Mouse (Mus musculus) testis, postnatal 10 days (tissue): ENCODE data around the gene Frmd8.
A peak's percentile ranks its signal among the peaks of the same experiment; 100 is the strongest.
"Not testable (repeated sequence)": the region's sequence is repeated elsewhere in the genome, so short reads cannot be mapped to it uniquely, and the experiment has no call there.

Experiments
- DNase-seq: peaks from one replicate; pipeline ENCODE4 v3.0.0; 2021; ENCODE audit warnings: low spot score

The Frmd8 gene

DNA sequence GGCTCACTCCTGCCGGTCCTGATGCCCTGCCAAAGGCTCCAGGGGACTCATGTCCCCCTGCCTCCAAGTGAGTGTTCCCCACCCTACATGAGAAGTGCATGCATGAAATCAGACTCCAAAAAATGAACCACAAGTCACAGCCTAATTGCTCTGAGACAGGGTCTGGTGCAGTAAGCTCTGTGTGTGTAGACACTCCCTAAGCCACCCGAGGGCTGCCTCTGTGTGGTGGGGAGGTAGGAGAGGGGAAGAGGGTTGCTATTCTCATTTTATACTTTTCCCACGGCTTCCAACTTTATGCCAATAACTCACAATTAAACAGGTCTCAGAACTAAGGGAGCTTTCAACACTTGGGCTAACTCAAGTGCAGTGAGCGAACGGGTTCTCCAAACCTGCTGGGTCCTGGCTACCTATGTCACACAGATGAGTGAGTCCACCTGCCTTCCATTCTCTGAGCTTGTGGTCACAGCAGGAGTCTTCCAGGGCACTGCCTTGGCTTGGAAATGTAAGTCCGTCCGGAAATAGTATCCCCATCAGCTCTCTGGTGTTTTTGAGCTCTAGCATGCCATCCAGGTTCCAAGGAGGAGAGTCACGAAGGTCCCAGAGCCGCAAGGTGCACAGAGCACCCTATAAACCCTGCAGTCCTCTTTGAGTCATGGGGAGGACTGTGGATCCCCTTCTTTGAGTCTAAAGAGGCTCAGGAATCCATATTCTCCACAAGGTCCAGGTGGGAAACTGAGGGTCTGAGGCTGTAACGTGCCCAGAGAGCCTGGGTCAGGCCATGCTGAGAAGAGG lies 50.1 kb downstream of the Frmd8 start:
- DNase-seq = no peak

- DNase-seq = no peak
Measured at GRCm38 (mm10) chr19:5824043-5824825, 50.8 kb downstream of the Frmd8 start.

- no peak for DNase-seq
Measured at GRCm38 (mm10) chr19:5823266-5823839, 51.7 kb downstream of the Frmd8 start.

- no peak for DNase-seq
Measured at GRCm38 (mm10) chr19:5822834-5823205, 52.3 kb downstream of the Frmd8 start.

DNA sequence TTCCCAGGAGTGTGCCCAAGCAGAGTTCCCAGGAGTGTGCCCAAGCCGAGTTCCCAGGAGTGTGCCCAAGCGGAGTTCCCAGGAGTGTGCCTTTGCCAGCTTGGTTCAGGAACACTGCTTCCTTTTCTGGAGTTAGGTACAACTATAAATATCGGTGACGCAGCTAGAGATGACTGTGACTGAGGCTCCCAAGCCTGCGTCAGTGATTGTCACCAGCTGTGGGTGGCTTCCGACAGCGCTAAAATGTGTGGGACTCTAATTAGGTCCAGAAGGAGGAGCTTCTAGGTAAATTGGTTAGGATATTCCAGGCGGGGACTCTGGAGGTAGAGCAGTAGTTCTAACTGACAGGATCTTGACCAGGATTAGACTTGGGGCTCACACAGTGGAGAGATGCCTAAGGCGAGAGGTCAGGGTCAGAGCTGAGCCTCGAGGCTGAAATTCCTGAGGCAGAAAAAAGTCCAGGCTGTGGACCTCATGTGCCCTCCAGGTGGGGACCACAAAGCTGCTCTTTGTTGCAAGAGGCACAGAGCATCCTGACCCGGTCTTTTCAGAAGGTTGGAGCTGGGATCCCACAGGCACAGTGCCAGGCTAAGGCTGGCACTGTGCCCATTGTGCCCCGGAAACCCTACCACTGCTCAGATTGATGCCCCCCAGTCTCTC lies 52.8 kb downstream of the Frmd8 start:
- no peak for DNase-seq

DNA sequence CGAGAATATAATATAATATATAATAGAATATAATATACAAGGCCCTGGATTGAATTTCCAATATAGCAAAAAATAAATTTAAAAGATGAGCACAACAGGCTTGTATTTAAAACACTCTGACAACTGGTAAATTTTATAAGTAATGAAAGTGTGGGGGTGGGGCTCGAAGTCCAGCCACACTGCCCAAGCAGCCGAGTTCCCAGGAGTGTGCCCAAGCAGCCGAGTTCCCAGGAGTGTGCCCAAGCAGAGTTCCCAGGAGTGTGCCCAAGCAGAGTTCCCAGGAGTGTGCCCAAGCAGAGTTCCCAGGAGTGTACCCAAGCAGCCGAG lies 53.3 kb downstream of the Frmd8 start:
- no peak for DNase-seq

GRCm38 (mm10) chr19:5819549-5819948 lies 55.5 kb downstream of the Frmd8 start:
- peak; percentile 75 for DNase-seq

DNA sequence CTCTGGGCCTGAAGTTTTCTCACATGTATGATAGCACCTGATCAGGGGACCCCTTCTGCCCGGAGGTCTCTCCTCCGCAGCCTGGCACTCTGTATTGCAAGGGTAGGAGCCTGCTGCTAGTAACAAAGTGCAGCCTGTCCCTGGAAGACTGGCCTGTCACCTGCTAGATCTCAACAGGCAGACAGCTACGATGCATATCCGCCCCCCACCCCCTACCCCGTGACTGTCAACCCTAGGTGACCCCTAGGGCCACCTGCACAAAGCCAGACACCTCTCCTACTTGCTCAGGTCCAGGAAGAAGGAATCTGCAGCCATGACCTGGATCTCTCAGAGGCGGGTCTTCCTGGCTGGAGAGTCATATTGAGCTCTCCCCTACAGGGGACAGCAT lies 56.5 kb downstream of the Frmd8 start:
- DNase-seq = no peak

GRCm38 (mm10) chr19:5817703-5818589 lies 57.1 kb downstream of the Frmd8 start:
- DNase-seq = peak; percentile 91

GRCm38 (mm10) chr19:5815928-5816327 lies 59.1 kb downstream of the Frmd8 start:
- no peak for DNase-seq

- DNase-seq = no peak
Measured at GRCm38 (mm10) chr19:5815010-5815409, 60.1 kb downstream of the Frmd8 start.

DNA sequence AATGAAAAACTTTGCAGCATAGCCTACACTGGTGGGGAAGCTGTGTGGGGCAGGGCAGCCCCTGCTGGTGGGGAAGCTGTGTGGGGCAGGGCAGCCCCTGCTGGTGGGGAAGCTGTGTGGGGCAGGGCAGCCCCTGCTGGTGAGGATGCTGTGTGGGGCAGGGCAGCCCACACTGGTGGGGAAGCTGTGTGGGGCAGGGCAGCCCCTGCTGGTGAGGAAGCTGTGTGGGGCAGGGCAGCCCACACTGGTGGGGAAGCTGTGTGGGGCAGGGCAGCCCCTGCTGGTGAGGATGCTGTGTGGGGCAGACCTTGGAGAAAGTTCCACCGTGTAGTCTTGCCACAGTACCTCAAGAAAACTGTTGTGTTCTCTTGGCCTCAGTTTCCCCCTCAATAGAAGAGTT lies 61.0 kb downstream of the Frmd8 start:
- not testable (repeated sequence) for DNase-seq

- DNase-seq = no peak
Measured at GRCm38 (mm10) chr19:5813567-5813966, 61.5 kb downstream of the Frmd8 start.

DNA sequence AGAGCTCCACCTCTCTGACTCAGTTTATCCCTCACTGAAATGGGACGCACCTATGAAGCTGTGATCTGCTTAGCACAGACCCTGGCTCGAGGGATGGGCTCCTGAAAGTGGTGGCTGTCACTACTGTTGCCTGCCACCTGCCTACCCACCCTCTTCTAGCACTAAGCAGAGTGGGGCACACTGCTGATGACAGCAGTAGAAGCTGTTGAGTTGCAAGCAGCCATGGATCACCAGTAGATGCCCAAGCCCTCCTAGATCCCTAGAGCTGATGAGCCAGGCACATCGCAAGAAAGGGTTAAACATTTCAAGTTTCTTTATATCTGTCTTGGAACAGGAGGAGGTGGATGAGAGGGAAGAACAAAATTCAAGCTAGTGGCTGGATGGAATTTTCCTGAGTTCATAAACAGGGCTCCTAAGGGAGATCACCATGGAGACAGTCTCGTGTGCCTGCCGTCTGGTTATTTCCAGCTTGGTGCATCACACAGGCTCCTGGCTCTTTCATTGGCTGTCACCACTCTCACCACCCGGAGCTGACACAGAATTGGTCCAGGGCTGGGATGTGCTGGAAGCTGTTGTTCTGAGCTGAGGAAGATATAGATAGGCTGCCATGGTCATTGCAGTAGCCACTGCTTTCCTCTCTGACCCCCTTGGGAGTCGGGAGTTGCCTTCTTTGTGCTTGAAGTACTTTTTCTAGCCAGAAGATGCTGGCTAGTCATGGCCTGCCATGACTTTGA lies 63.1 kb downstream of the Frmd8 start:
- DNase-seq = no peak

GRCm38 (mm10) chr19:5810840-5811563 lies 64.1 kb downstream of the Frmd8 start:
- DNase-seq = no peak

DNA sequence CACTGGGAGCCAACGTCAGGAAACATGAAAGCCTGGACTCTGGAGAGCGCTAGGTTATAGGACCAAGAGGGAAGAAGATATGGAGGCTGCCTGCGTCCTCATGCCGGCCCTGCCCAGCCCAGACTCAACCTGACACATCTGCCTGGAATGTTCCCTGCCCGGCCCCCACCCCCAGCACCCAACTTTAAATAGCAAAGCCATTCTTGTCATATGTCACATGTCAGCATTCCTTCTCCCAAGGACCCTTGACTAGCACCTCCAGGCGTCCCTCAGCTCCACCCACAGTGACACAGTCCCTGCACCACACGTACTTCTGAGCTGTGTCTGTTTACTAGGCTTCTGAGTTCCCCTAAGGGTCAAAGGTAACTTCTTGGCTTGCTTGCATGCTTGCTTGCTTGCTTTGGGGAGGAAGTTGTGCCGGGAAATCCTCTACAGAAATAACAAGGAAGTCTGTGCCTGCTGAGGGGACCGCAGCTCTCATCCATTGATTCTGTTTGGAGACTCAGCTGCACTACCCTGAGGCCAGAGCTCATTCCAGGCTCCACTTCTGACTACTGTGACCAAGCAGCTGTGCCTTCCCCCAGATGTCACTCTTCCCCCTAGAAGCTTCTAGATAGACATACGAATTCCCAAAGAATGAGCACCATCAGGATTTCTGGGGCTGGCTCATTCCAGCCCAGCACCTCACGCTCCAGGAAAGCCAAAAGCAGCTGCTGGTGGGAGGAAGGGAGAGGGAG lies 64.8 kb downstream of the Frmd8 start:
- DNase-seq = no peak

GRCm38 (mm10) chr19:5809712-5810089 lies 65.4 kb downstream of the Frmd8 start:
- DNase-seq = no peak

- no peak for DNase-seq
Measured at GRCm38 (mm10) chr19:5808955-5809711, 65.9 kb downstream of the Frmd8 start.

DNA sequence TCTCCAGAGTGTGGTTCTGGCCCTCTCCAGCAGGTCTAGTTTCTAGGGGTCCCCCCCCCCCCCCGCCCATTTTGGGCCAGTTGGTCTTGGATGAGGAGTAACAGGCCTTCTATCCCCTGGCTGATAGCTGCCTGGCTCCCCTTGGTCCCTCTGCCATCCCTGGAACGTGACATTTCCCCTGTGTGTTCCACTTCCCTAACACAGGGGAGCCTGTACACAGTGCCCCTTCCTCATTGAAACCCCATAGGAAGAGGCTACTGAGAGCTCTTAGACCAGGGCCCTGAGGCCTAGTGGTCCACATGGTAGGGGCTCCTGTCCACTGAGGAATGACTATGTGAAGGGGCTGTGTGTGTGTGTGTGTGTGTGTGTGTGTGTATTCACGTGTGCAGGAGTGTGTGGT lies 67.3 kb downstream of the Frmd8 start:
- DNase-seq = no peak
